Mouse (Mus musculus): ENCODE results near the gene Olfr56. TPM values are rescaled to one million over a fixed set of nuclear protein-coding genes. Genes with fewer than 3 reads are reported as not detected.
"Not testable (repeated sequence)": the region's sequence is repeated elsewhere in the genome, so short reads cannot be mapped to it uniquely, and the experiment has no call there.

Olfr56 gene
- polyA plus RNA-seq, 1 experiment from 2014 or later: not detected

DNA sequence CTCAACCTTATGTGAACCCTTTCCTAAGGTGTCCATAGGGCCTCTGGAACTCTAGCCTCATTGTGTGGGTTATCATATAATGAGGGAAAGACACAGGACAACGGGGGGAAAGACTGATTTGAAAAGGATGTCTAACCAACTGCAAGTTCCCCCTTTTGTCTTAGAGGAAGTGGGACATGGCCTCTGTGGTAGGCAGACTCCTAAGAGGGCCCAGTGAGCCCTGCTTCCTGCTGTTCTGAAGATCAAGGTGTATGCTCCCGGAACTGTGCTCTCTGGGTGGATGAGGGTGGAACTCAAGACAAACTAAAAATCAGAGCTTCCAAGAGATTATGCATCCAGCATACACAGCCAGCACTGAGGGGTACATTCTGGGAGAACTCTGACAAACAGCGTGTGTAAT is 9.5 kb downstream of the Olfr56 start:
- H3K4me1 ChIP-seq (ENCODE audit: insufficient read depth, low read length); H3K4me2 ChIP-seq (replicated peaks; ENCODE audit: low read depth, low read length); H3K36me3 ChIP-seq (ENCODE audit: insufficient read depth, low read length); H3K9me3 ChIP-seq (ENCODE audit: low read length); H3K4me3 ChIP-seq (ENCODE audit: low read length); H3K27me3 ChIP-seq (ENCODE audit: insufficient read depth, low read length); ATAC-seq (ENCODE audit: low FRiP score, low TSS enrichment); H3K27ac ChIP-seq (ENCODE audit: low read length); H3K9ac ChIP-seq (replicated peaks; ENCODE audit: low read length): not testable (repeated sequence)
- 66% methylated on average over 2 of the region's 3 CpGs for WGBS

DNA sequence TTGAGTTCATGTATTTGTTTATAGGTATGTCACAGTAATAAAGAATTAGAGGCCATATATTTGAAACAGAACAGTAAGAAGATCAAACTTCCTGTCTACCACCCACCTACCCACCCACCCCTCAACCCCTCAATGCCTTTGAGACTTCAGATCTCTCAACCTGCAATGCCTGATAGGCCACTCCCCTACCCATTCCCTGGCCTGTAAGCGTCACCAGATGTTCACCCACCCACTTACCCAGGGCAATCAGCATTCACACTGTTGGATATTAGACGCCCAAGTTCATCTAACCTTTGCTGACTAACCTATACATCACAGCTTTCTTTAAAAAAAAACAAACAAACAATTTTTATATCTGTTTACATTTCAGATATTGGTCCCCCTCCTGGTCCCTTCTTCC is 11.3 kb downstream of the Olfr56 start:
- WGBS: 71% methylated on average over 1 of the region's 2 CpGs
- H3K9me3 ChIP-seq (ENCODE audit: low read length); H3K27me3 ChIP-seq (ENCODE audit: insufficient read depth, low read length); H3K36me3 ChIP-seq (ENCODE audit: insufficient read depth, low read length); ATAC-seq (ENCODE audit: low FRiP score, low TSS enrichment); H3K4me3 ChIP-seq (ENCODE audit: low read length); H3K9ac ChIP-seq (replicated peaks; ENCODE audit: low read length); H3K4me2 ChIP-seq (replicated peaks; ENCODE audit: low read depth, low read length); H3K27ac ChIP-seq (ENCODE audit: low read length): not testable (repeated sequence)
- peaks cover 13% of the 10 kb centered on the region for H3K4me1 ChIP-seq (ENCODE audit: insufficient read depth, low read length)

DNA sequence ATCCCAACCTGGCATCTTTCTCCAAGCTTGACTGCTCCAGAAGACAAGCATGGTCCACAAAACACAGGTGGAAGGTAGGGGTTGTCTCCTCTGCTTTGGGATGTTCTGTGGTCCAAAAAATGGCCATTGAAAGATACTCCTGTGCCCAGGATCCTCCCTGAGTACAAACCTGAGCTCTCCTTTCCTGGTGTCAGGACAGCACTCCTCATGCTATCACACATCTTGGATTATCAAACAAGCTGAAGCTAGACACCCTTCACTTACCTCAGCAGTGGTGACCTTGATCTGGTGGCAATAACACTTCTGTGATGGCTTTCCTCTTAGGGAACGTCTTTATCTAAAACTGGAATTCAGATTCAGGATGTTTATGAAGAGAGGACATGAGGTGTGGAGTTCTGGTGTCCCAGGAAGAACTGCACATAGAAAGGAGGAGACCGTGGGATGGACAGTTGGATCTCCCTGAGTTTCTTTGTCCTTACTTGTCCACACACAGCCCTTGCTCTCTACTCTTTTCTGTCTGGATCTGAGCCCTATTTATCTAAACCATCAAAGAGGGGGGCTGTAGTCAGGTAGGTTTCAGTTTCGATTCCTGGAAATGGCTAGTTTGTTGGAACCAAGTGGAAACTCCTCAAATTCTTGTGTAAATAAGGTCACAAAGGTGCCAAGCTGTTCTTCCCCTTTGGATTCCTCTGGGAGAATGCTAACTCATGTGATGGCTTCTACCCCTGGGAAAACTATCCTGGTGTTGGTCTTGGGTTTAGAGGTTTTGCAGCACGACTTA is 13.2 kb downstream of the Olfr56 start, which contains the start of gene Gm12185:
Gene Gm12185, minus strand, starts transcription at position 487 of the 781 bp plus-strand sequence.
- H3K4me2 ChIP-seq (replicated peaks; ENCODE audit: low read depth, low read length); ATAC-seq (ENCODE audit: low FRiP score, low TSS enrichment); H3K36me3 ChIP-seq (ENCODE audit: insufficient read depth, low read length); H3K4me3 ChIP-seq (ENCODE audit: low read length); H3K9ac ChIP-seq (replicated peaks; ENCODE audit: low read length); H3K9me3 ChIP-seq (ENCODE audit: low read length); H3K27me3 ChIP-seq (ENCODE audit: insufficient read depth, low read length); H3K27ac ChIP-seq (ENCODE audit: low read length): not testable (repeated sequence)
- WGBS: 47% methylated on average over 4 of the region's 4 CpGs
- peaks cover 13% of the 10 kb centered on the region for H3K4me1 ChIP-seq (ENCODE audit: insufficient read depth, low read length)

DNA sequence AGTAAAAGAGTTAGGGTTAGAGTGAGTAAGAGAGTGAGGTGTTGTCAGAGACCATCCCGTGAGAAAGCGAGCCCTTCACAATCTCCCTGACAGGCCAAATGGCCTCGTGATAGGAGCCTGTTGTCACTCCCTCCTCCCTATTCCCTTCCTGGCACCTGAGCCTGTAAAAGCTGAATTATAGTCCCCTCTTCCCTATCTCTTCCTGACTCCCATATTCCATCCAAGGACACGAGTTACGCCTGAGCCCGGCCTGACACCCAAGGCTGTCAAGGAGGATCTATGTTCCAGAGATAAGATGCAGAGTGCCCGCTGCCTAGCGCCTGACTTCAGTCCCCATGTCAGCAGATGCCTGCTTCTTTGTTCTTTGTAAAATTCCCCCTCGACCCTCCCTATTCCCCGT is 14.6 kb downstream of the Olfr56 start:
- H3K36me3 ChIP-seq (ENCODE audit: insufficient read depth, low read length); H3K27ac ChIP-seq (ENCODE audit: low read length); H3K4me2 ChIP-seq (replicated peaks; ENCODE audit: low read depth, low read length); H3K9ac ChIP-seq (replicated peaks; ENCODE audit: low read length); H3K9me3 ChIP-seq (ENCODE audit: low read length); H3K4me3 ChIP-seq (ENCODE audit: low read length); H3K27me3 ChIP-seq (ENCODE audit: insufficient read depth, low read length); ATAC-seq (ENCODE audit: low FRiP score, low TSS enrichment): not testable (repeated sequence)
- peaks cover 13% of the 10 kb centered on the region for H3K4me1 ChIP-seq (ENCODE audit: insufficient read depth, low read length)
- 17% methylated on average over 10 of the region's 10 CpGs for WGBS

DNA sequence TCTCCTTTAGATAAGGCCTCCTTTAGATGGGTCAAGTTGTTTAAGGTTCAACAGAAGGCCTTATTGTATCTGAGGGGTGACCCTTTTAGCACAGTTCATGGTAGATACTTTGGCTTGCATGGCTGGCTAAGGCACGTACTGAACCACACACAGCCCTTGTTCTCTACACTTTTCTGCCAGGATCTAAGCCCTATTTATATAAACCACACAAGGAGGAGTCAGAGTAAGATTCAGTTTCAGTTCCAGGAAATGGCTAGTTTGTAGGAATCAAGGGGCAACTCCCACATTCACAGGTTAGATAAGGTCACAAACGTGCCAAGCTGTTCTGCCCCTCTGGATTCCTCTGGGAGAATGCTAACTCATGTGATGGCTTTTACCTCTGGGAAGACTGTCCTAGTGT is 15.3 kb downstream of the Olfr56 start, which contains the start of gene Tgtp1:
Gene Tgtp1, minus strand, starts transcription at position 155 of the 400 bp plus-strand sequence.
- H3K9ac ChIP-seq (replicated peaks; ENCODE audit: low read length); H3K9me3 ChIP-seq (ENCODE audit: low read length); H3K4me2 ChIP-seq (replicated peaks; ENCODE audit: low read depth, low read length); H3K4me3 ChIP-seq (ENCODE audit: low read length); H3K27me3 ChIP-seq (ENCODE audit: insufficient read depth, low read length); H3K36me3 ChIP-seq (ENCODE audit: insufficient read depth, low read length): not testable (repeated sequence)
- Histone ChIP-seq H3K27ac (ENCODE audit: low read length) (peak within 1 kb of the TSS; percentile 38; the same call in 1 of the 2 replicates), H3K4me1 (ENCODE audit: insufficient read depth, low read length) (peaks cover 13% of the 10 kb centered on the region)
- 6% methylated on average over 2 of the region's 2 CpGs for WGBS
- ATAC-seq (ENCODE audit: low FRiP score, low TSS enrichment): peak; percentile 89

DNA sequence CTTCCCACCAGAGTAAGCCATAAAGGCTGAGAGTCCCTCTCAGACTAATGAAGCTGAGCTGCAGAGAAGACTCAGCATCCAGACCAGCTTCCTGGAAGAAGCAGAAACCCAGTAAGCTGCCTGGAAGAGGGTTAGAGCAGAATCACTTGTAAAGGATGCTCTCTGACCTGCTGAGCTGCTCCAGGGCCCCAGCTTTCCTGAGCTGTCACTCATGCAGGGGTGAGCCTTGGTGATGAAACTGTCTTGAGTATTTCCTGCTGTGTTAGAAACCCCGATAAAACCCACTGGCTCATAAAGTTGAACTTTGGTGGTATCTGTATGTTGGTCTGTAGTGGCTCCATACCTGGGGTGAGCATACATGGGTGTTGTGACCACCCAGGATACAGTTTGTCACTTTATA is 21.7 kb downstream of the Olfr56 start:
- H3K27ac ChIP-seq (ENCODE audit: low read length); H3K36me3 ChIP-seq (ENCODE audit: insufficient read depth, low read length); H3K4me2 ChIP-seq (replicated peaks; ENCODE audit: low read depth, low read length); H3K4me3 ChIP-seq (ENCODE audit: low read length); ATAC-seq (ENCODE audit: low FRiP score, low TSS enrichment); H3K9me3 ChIP-seq (ENCODE audit: low read length); H3K9ac ChIP-seq (replicated peaks; ENCODE audit: low read length); H3K4me1 ChIP-seq (ENCODE audit: insufficient read depth, low read length); H3K27me3 ChIP-seq (ENCODE audit: insufficient read depth, low read length): not testable (repeated sequence)
- WGBS: 50% methylated on average over 1 of the region's 1 CpGs

DNA sequence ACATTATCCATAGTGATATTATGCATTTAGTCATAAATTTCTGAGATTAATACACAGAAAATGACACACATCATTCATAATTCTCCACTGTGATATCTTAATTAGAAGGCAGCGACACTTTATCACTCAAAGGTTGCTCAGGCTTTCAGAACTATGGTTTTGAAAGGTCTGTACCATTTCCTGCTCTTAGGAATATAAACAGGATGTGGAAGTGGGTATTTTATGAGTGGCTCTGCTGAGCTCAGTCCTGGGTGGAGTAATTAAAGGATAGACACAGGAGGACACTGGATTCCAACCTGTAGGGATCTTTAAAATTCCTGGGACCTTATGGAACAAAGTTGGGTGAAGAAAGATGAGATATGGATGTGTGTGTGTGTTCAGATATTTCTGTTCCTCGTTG is 27.6 kb downstream of the Olfr56 start:
- H3K27me3 ChIP-seq (ENCODE audit: insufficient read depth, low read length); H3K4me1 ChIP-seq (ENCODE audit: insufficient read depth, low read length); H3K4me3 ChIP-seq (ENCODE audit: low read length); ATAC-seq (ENCODE audit: low FRiP score, low TSS enrichment); H3K4me2 ChIP-seq (replicated peaks; ENCODE audit: low read depth, low read length); H3K27ac ChIP-seq (ENCODE audit: low read length); H3K9ac ChIP-seq (replicated peaks; ENCODE audit: low read length); H3K36me3 ChIP-seq (ENCODE audit: insufficient read depth, low read length); H3K9me3 ChIP-seq (ENCODE audit: low read length): not testable (repeated sequence)
- WGBS: 64% methylated on average over 2 of the region's 2 CpGs

DNA sequence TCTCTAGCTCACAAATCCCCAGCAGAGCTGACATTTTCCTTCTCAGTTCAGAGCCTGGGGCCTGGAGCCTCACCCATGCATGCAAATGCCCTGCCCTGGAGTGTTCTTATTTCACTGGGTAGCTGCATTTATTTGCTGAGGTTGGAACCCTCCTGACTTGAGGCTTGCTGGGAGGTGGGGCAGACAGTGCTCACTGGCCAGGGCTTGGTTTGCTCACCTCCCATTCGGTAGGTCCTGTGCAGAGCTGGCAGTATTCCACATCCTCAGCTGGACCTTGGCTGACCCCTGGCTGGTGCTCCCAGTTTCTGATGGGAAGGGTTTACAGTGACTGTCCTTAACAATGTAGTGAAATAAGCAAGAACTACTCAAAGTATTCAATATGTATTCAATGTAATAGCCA is 28.1 kb downstream of the Olfr56 start:
- not testable (repeated sequence) for H3K4me2 ChIP-seq (replicated peaks; ENCODE audit: low read depth, low read length); H3K27me3 ChIP-seq (ENCODE audit: insufficient read depth, low read length); H3K36me3 ChIP-seq (ENCODE audit: insufficient read depth, low read length); H3K4me3 ChIP-seq (ENCODE audit: low read length); H3K9ac ChIP-seq (replicated peaks; ENCODE audit: low read length); H3K27ac ChIP-seq (ENCODE audit: low read length); ATAC-seq (ENCODE audit: low FRiP score, low TSS enrichment); H3K4me1 ChIP-seq (ENCODE audit: insufficient read depth, low read length); H3K9me3 ChIP-seq (ENCODE audit: low read length)
- 0% methylated on average over 1 of the region's 1 CpGs for WGBS

DNA sequence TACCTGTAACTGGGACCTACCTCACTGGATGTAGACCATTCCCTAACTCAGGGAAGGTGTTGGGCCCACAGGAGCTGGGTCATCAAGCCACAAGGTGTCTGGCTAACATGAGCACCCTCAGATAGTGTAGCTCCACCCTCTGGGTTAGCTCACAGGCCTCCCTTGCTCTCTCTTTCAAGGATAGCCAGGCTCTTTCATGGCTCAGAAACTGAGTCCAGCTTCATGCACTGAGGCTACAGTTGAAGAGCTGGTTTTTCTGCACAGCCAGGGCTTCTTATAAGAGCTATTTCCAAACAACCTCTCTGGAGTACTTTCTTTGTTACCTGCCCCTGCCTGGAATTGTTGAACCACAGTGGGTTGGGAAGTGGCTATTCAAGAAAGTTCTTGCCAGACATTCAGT is 33.4 kb downstream of the Olfr56 start:
- not testable (repeated sequence) for H3K4me1 ChIP-seq (ENCODE audit: insufficient read depth, low read length); ATAC-seq (ENCODE audit: low FRiP score, low TSS enrichment); H3K9ac ChIP-seq (replicated peaks; ENCODE audit: low read length); H3K36me3 ChIP-seq (ENCODE audit: insufficient read depth, low read length); H3K27me3 ChIP-seq (ENCODE audit: insufficient read depth, low read length); H3K9me3 ChIP-seq (ENCODE audit: low read length); H3K4me3 ChIP-seq (ENCODE audit: low read length); H3K4me2 ChIP-seq (replicated peaks; ENCODE audit: low read depth, low read length); H3K27ac ChIP-seq (ENCODE audit: low read length)

DNA sequence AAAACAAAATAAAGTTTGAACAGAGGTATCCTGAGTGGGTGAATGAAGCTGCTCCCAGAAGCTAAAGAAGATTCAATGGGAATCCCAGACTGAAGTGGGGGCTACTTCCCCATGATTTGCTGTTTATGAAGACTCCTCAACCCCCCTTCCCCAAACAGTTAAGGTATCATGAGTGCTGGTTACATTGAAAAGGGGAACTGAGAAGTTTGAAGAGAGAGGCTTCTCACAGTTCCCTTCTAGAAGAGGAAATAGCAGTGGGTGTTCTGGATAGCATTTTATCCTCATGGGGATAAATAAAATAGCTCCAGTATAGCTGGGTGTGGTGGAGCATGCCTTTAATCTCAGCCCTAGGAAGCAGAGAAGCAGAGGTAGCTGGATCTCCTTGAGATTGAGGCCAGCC is 71.4 kb downstream of the Olfr56 start:
- not testable (repeated sequence) for ATAC-seq (ENCODE audit: low FRiP score, low TSS enrichment); H3K36me3 ChIP-seq (ENCODE audit: insufficient read depth, low read length); H3K27ac ChIP-seq (ENCODE audit: low read length); H3K9me3 ChIP-seq (ENCODE audit: low read length); H3K27me3 ChIP-seq (ENCODE audit: insufficient read depth, low read length); H3K9ac ChIP-seq (replicated peaks; ENCODE audit: low read length); H3K4me3 ChIP-seq (ENCODE audit: low read length); H3K4me1 ChIP-seq (ENCODE audit: insufficient read depth, low read length); H3K4me2 ChIP-seq (replicated peaks; ENCODE audit: low read depth, low read length)

All from kidney, embryonic 16.5 days (tissue).